Mouse (Mus musculus): ENCODE measurements around the gene Zc3h12c.
A peak's percentile ranks its signal among the peaks of the same experiment; 100 is the strongest.

Gene Zc3h12c

GRCm38 (mm10) chr9:52167863-52168685 is at the start of gene Zc3h12c:
Zc3h12c (minus strand) TSS chr9:52168572.
- DNase-seq (ENCODE audit: extremely low read depth, low read depth), result no peak

- DNase-seq (ENCODE audit: extremely low read depth, low read depth), result no peak
Observed at GRCm38 (mm10) chr9:52217636-52218035, 49.3 kb upstream of the Zc3h12c start.

DNA sequence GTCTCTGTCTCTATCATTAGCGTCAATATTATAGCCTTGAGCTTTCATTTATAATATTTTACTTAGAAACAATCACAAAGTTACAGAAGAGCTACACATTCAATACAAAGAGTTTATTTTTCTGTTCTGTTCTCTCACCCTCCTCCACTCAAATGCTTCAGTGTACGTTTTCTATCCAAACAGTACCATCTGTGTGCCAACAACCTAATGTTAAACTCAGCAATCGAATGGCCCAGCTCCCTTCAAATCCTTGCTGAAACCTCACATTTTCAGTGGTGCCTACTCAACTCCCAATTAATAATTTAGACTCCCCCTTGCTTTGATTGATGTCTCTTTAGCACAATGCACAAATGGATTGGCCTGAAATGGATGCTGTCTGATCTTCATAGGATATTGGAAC is 46.9 kb upstream of the Zc3h12c start:
- no peak for DNase-seq (ENCODE audit: extremely low read depth, low read depth)

GRCm38 (mm10) chr9:52212416-52212815 is 44.0 kb upstream of the Zc3h12c start:
- no peak for DNase-seq (ENCODE audit: extremely low read depth, low read depth)

- DNase-seq (ENCODE audit: extremely low read depth, low read depth), result no peak
Observed at GRCm38 (mm10) chr9:52208510-52209030, 40.2 kb upstream of the Zc3h12c start.

DNA sequence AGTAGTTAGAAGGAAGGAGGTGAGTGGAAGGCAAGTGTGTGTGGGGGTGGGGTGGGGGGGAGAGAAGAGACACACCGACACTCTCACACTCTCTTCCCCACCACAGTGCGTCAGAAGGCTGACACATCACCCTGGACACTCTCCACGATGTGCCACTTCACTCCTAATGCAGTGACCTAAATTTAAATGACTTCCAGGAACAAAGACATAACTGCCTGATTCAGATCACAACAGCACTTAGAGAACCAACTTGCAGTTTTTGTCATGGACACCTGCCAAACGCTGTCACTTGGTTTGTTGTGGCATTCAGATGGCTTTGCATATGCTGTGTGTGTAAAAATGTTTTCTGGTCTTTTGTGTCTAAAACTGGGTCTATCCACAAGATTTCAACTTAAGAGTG is 34.8 kb upstream of the Zc3h12c start:
- no peak for DNase-seq (ENCODE audit: extremely low read depth, low read depth)

GRCm38 (mm10) chr9:52200271-52200670 is 31.9 kb upstream of the Zc3h12c start:
- DNase-seq (ENCODE audit: extremely low read depth, low read depth), result no peak

- no peak for DNase-seq (ENCODE audit: extremely low read depth, low read depth)
Observed at GRCm38 (mm10) chr9:52195853-52196252, 27.5 kb upstream of the Zc3h12c start.

GRCm38 (mm10) chr9:52193851-52194250 is 25.5 kb upstream of the Zc3h12c start:
- DNase-seq (ENCODE audit: extremely low read depth, low read depth), result peak; percentile 55

GRCm38 (mm10) chr9:52190907-52191306 is 22.5 kb upstream of the Zc3h12c start:
- DNase-seq (ENCODE audit: extremely low read depth, low read depth), result no peak

DNA sequence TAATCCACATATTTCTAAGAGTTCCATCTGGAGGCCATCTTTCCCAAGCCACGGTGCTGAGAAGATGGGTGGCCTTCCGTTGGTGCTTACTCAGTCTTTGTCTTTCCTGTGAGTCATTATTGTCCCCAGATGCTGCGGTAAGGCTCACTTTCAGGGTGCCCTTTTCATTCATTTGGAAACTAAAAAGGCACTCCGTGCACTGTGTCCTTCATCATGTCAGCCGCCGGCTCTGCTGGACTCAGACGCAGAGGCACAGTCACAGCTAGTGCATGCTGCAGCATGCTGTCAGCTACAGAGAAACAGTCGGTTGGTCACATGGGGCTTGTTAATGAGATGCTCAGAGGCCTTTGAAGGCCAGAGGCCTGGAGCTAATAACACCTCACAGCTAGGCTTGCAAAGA is 19.7 kb upstream of the Zc3h12c start:
- DNase-seq (ENCODE audit: extremely low read depth, low read depth), result no peak

- no peak for DNase-seq (ENCODE audit: extremely low read depth, low read depth)
Observed at GRCm38 (mm10) chr9:52186296-52186941, 18.0 kb upstream of the Zc3h12c start.

DNA sequence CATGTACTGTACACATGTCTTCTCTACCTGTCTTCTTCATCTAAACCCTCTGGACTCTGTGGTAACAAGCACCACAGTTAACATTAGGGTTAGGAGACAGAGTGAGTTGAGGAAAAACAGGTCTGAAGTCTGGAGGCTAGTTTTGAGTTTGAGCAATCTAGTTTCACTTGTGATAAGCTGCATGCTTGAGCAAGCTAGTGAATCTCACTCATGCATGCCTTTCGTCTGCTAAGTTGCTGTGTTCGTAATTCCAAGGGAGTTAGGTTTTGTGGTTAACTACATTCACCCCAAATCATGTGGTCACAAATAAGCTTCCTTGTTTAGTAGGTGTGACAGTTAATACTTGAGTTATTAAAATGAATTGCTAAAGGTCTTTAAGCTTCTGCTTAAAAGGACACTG is 13.0 kb upstream of the Zc3h12c start:
- no peak for DNase-seq (ENCODE audit: extremely low read depth, low read depth)

GRCm38 (mm10) chr9:52180851-52181250 is 12.5 kb upstream of the Zc3h12c start:
- no peak for DNase-seq (ENCODE audit: extremely low read depth, low read depth)

GRCm38 (mm10) chr9:52175257-52175859 is 7.0 kb upstream of the Zc3h12c start:
- DNase-seq (ENCODE audit: extremely low read depth, low read depth), result peak; percentile 80

GRCm38 (mm10) chr9:52174671-52175111 is 6.3 kb upstream of the Zc3h12c start:
- peak; percentile 45 for DNase-seq (ENCODE audit: extremely low read depth, low read depth)

- no peak for DNase-seq (ENCODE audit: extremely low read depth, low read depth)
Observed at GRCm38 (mm10) chr9:52173937-52174336, 5.6 kb upstream of the Zc3h12c start.

GRCm38 (mm10) chr9:52172550-52172949 is 4.2 kb upstream of the Zc3h12c start:
- DNase-seq (ENCODE audit: extremely low read depth, low read depth), result peak; percentile 44

- DNase-seq (ENCODE audit: extremely low read depth, low read depth), result no peak
Observed at GRCm38 (mm10) chr9:52170671-52171070, 2.3 kb upstream of the Zc3h12c start.

DNA sequence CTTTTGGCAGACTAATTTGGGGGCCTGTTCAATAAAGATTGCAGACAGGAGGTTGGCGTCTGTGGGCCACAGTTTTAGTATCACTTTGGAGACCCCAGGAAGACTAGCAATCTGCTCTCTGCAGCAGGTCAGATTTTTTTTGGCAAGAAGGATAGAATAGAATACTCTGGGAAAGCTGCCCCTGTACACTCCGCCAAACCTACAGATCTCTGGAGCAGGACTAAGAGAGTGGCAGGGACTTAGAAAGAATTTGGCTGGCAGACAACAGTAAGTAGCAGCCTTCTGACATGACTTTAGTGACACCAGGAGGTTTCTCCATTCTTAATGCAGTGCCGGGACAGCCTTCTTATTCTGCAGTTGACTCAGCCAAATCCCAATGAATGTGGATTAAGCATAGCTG is 1.8 kb upstream of the Zc3h12c start:
- no peak for DNase-seq (ENCODE audit: extremely low read depth, low read depth)

DNA sequence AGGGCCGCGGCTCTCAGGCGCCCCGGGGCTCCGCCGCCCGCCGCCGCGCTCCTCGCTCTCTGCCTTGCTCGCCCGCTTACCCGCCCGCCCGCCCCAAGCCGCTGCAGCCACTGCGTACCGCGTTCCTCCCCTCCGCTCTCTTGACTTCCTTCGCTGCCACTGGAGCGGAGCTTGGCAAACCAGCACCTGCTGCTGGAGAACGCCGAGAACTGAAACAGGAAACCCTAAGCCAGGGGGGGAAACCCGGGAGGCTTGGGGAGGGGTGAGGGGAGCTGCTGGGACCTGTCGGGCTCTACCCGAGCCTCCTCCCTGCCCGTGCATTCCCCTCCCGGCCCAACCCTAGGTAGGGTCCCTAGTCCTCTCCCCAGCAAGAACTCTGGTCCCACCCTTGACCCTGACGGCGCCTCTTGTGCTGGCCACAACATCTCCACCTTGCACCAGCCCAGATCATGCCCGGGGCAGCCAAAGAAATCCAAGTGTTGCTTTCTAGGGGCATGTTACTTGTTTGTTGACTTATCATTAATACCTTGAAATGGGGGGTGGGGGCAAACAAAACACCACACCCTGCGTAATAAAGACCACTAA is 406 bp upstream of the Zc3h12c start:
- DNase-seq (ENCODE audit: extremely low read depth, low read depth), result no peak

- no peak for DNase-seq (ENCODE audit: extremely low read depth, low read depth)
Observed at GRCm38 (mm10) chr9:52167506-52167862, 888 bp downstream of the Zc3h12c start.
